27 mouse cellular contexts compared by ENCODE assay signal in genomic region chr6:145530464-145530863, GRCm38 (mm10).
"Had no signal": no experiment of that assay in that cellular context is flagged by ENCODE, and none has a peak within 500 bp of the region (broad histone marks: within the 10 kb centered on the region; RNA-seq: fewer than 3 reads in every experiment).

No protein-coding gene starts in this region.

- DNase-seq: kidney, adult 11 months; kidney, adult 9 months; kidney, postnatal 14 days; kidney, postnatal 4 days; layer of hippocampus, adult 9-11 months; left cerebral cortex, postnatal 4 days; liver, postnatal 0 days; lung, embryonic 14.5 days; midbrain, embryonic 14.5 days; right cerebral cortex, adult 18-20 months; right cerebral cortex, postnatal 14 days; right cerebral cortex, postnatal 4 days; spleen, adult 18-20 months; thymus, adult 2 months; thymus, postnatal 14 days; thymus, postnatal 4 days had no signal

- H3K4me2 ChIP-seq: limb, embryonic 12.5 days; limb, embryonic 15.5 days; liver, embryonic 11.5 days; lung, embryonic 14.5 days; midbrain, embryonic 11.5 days; neural tube, embryonic 12.5 days; neural tube, embryonic 15.5 days had no signal

- H3K9ac ChIP-seq: limb, embryonic 12.5 days; limb, embryonic 15.5 days; liver, embryonic 14.5 days; liver, postnatal 0 days; lung, embryonic 14.5 days; neural tube, embryonic 12.5 days; neural tube, embryonic 15.5 days had no signal

- H3K9me3 ChIP-seq: limb, embryonic 12.5 days; limb, embryonic 15.5 days; neural tube, embryonic 12.5 days; neural tube, embryonic 15.5 days had no signal

- H3K27me3 ChIP-seq: limb, embryonic 12.5 days; limb, embryonic 15.5 days; neural tube, embryonic 12.5 days; neural tube, embryonic 15.5 days had no signal

- H3K36me3 ChIP-seq: limb, embryonic 12.5 days; limb, embryonic 15.5 days; neural tube, embryonic 12.5 days; neural tube, embryonic 15.5 days had no signal

- H3K4me1 ChIP-seq: limb, embryonic 12.5 days; limb, embryonic 15.5 days; neural tube, embryonic 12.5 days; neural tube, embryonic 15.5 days had no signal

- H3K4me3 ChIP-seq: layer of hippocampus, adult 2 months; limb, embryonic 12.5 days; limb, embryonic 15.5 days; neural tube, embryonic 12.5 days; neural tube, embryonic 15.5 days had no signal

- ATAC-seq: liver, postnatal 0 days; lung, postnatal 0 days had no signal

- H3K27ac ChIP-seq: layer of hippocampus, adult 2 months; limb, embryonic 12.5 days; limb, embryonic 15.5 days; liver, embryonic 14.5 days; macrophage; neural tube, embryonic 12.5 days; neural tube, embryonic 15.5 days; stomach, postnatal 0 days had no signal
